Mouse (Mus musculus) ES-E14 (cell line): ENCODE data around the gene Cstb.

ENCODE experiments used
- CHD2 ChIP-seq: IDR thresholded peaks from 2 replicates; pipeline ENCODE4 v1.6.1; 2014; ENCODE audit warnings: mild to moderate bottlenecking, low read depth, low read length, inconsistent platforms
- HCFC1 ChIP-seq: IDR thresholded peaks from 2 replicates; pipeline ENCODE4 v1.6.1; 2012; ENCODE audit warnings: low read length, inconsistent platforms, borderline replicate concordance; ENCODE audit not compliant: insufficient read depth
- ZC3H11A ChIP-seq: IDR thresholded peaks from 2 replicates; pipeline ENCODE4 v1.6.1; 2012; ENCODE audit warnings: low read depth, mild to moderate bottlenecking, inconsistent platforms, low read length, borderline replicate concordance

DNA sequence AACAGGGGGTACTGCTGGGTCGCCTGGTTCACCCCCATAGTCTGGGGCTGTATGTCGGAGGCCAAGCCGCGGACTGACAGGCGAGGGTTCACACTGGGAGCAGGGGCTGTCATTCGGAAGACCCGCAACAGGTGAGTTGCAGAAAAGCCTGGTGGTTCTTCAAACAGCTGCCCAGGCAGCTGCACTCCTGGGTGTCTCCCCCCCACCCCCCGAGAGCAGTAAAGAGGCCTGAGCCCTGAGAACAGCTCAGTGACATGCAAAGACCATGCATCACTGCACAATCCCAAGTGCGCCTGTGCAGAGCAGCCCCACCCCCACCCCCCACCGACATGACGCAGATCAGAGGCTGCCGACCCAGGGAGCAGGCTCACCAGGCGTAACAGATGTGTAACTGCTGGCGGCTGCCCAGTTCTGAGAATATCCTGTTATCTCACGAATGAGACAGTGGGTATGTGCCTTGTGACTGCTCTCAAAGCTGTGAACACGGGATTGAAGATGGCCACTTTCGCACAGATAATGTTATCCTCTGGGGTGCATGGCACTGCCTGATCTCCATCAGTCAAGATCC is 26.3 kb upstream of the Cstb start:
- TF ChIP-seq CHD2 (no peak), HCFC1 (no peak), ZC3H11A (no peak)
